Mouse (Mus musculus) forebrain, postnatal 0 days (tissue): ENCODE data around the gene Olfr539. TPM values are rescaled to one million over a fixed set of nuclear protein-coding genes. Genes with fewer than 3 reads are reported as not detected.
"Not testable (repeated sequence)": the region's sequence is repeated elsewhere in the genome, so short reads cannot be mapped to it uniquely, and the experiment has no call there.

Experiments
- ATAC-seq: fragments of 200-750 bp; cut with Nextera tagmentation; 2 replicates; pipeline ENCODE4 v1.8.0; 2017; ENCODE audit warnings: mild to moderate bottlenecking, moderate library complexity
- DNase-seq: peaks from one replicate; pipeline ENCODE4 v3.0.0-alpha.2; 2015
- H3K27ac ChIP-seq: fragments of 300-500 bp; sonication (generic); 2 replicates; pipeline ENCODE4 v1.5.1; 2014; ENCODE audit warnings: low read depth, mild to moderate bottlenecking, antibody characterized with exemption, low read length, moderate library complexity, mixed read lengths
- H3K27me3 ChIP-seq: fragments of 300-500 bp; sonication (generic); 2 replicates; pipeline ENCODE4 v1.6.1; 2014; ENCODE audit warnings: mild to moderate bottlenecking, low read length, mixed read lengths; ENCODE audit not compliant: insufficient read depth
- H3K36me3 ChIP-seq: fragments of 300-500 bp; sonication (generic); 2 replicates; pipeline ENCODE4 v1.6.1; 2014; ENCODE audit warnings: mild to moderate bottlenecking, moderate library complexity; ENCODE audit not compliant: insufficient read depth
- H3K4me1 ChIP-seq: fragments of 300-500 bp; sonication (generic); 2 replicates; pipeline ENCODE4 v1.6.1; 2014; ENCODE audit warnings: antibody characterized with exemption; ENCODE audit not compliant: insufficient read depth
- H3K4me2 ChIP-seq: fragments of 300-500 bp; sonication (generic); 2 replicates; pipeline ENCODE4 v1.6.1; 2014; ENCODE audit warnings: low read depth, mild to moderate bottlenecking, moderate library complexity
- H3K4me3 ChIP-seq: fragments of 300-500 bp; sonication (generic); 2 replicates; pipeline ENCODE4 v1.5.1; 2014; ENCODE audit warnings: low read depth, low read length, mixed read lengths
- H3K9ac ChIP-seq: fragments of 300-500 bp; sonication (generic); 2 replicates; pipeline ENCODE4 v1.6.1; 2014; ENCODE audit warnings: mild to moderate bottlenecking
- H3K9me3 ChIP-seq: fragments of 300-500 bp; sonication (generic); 2 replicates; pipeline ENCODE4 v1.6.1; 2016; ENCODE audit warnings: low read length
- CTCF ChIP-seq: sonication (generic); IDR thresholded peaks from 2 replicates; pipeline ENCODE4 v1.5.1; 2016; ENCODE audit warnings: antibody characterized with exemption, control low read depth, low read depth
- WGBS: fragments of 180-500 bp; shearing (Covaris S2); extraction: QIAGEN DNeasy Blood & Tissue Kit; methylation state at CpG from one replicate; pipeline ENCODE4 v1.1.7; 2014; 5-methylcytosine and 5-hydroxymethylcytosine counted together
- polyA plus RNA-seq: library from polyadenylated mRNA; unstranded; fragments of >200 nt; fragmentation: Nextera tagmentation; extraction: Ambion mirVana; gene quantifications from 2 replicates; pipeline ENCODE4 v1.2.1, GENCODE M21; 2015
- total RNA-seq: library from RNA; depleted of rRNA; stranded (reverse); fragments of >200 nt; gene quantifications from 2 replicates; pipeline ENCODE4 v1.2.3, GENCODE M21; 2014; rRNA removed

The Olfr539 gene
- total RNA-seq = under 0.01 TPM in 2 replicates
- 0.05 TPM in 1 of 2 replicates, not detected in the other for polyA plus RNA-seq

DNA sequence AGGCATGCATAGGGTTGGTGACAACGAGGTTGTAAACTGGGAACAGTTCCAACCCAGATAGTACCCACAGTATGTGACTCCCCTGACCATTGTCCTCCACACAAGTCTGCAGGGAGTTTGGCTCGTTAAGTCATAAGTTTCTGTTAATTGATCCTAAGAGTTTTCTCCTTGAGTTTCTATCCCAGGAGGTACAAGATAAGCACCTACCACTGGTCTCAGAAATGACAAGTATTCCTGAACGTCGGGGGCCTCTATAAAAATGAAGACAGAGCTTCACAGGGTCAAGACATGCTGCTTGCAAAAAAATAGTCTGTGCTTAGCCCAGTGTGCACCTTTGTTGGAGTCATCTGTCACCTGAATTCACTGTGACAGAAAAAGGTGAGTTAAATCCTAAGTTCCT, at the start of gene Olfr539:
TSS of gene Olfr539 (plus strand) at position 301 of the 400 bp plus-strand sequence.
- WGBS = 61% methylated on average over 4 of the region's 4 CpGs
- ATAC-seq = no peak
- Histone ChIP-seq H3K4me3 (no peak within 1 kb of the TSS), H3K27me3 (no peaks in the 10 kb centered on the region), H3K4me2 (no peak within 1 kb of the TSS), H3K27ac (no peak within 1 kb of the TSS), H3K9ac (no peak within 1 kb of the TSS), H3K4me1 (no peaks in the 10 kb centered on the region), H3K36me3 (no peaks in the 10 kb centered on the region), H3K9me3 (no peaks in the 10 kb centered on the region)
- no peak for DNase-seq
- no peak for TF ChIP-seq CTCF

DNA sequence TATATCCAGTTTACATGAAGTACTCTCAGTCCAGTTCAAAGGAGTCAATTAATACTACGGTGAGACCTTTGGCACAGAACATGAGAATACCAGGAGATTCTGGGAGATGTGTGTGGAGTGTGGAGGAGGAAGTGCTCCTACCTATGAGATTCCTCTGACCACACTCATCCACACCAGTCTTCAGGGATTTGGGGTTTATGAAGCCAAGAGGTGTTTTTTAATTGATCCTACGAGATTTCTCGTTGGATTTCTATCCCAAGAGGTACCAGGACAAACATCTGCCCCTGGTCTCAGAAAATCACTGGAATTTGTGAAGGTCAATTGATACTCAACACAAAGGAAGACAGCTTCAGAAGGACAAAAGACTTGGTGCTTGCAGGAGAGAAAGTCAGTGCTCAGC, 31.1 kb upstream of the Olfr539 start, which contains the start of gene Olfr61:
TSS of gene Olfr61 (plus strand) at position 301 of the 400 bp plus-strand sequence.
- H3K36me3 ChIP-seq, H3K9ac ChIP-seq: not testable (repeated sequence)

DNA sequence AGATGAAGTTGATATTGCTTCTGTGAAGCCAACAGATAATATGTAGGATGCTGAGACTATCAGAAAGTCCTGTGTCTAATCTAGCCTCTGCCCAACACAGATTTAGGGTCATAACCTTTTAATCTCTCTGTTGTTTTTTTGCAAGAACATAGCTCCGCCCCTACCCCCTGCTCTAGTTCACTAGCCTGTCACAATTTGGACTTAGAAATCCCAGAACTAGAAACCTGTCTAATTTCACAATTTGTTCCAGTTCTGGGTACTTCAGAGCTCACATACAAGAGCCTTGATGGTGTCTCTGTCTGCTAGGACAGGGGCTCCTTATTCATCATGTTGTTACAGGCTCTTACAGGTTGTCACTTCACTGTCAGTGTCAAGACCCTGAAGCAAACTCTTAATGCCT, 29.2 kb upstream of the Olfr539 start:
- WGBS = 75% methylated on average over 1 of the region's 1 CpGs
- no peaks in the 10 kb centered on the region for H3K27me3 ChIP-seq
- no peak for ATAC-seq
- no peak overlapping the region for H3K27ac ChIP-seq
- H3K9ac ChIP-seq = no peak overlapping the region
- no peaks in the 10 kb centered on the region for H3K36me3 ChIP-seq
- H3K4me1 ChIP-seq = no peaks in the 10 kb centered on the region
- no peak for DNase-seq
- TF ChIP-seq CTCF = no peak
- H3K9me3 ChIP-seq = no peaks in the 10 kb centered on the region
- H3K4me3 ChIP-seq = no peak overlapping the region
- H3K4me2 ChIP-seq = no peak overlapping the region

More for the DNA sequence above, 31.1 kb upstream of the Olfr539 start, which contains the start of gene Olfr61:
- not testable (repeated sequence) for H3K4me1 ChIP-seq, H3K9me3 ChIP-seq, H3K4me2 ChIP-seq, H3K27ac ChIP-seq, H3K4me3 ChIP-seq, DNase-seq, H3K27me3 ChIP-seq, ATAC-seq
- WGBS = 86% methylated on average over 3 of the region's 3 CpGs

DNA sequence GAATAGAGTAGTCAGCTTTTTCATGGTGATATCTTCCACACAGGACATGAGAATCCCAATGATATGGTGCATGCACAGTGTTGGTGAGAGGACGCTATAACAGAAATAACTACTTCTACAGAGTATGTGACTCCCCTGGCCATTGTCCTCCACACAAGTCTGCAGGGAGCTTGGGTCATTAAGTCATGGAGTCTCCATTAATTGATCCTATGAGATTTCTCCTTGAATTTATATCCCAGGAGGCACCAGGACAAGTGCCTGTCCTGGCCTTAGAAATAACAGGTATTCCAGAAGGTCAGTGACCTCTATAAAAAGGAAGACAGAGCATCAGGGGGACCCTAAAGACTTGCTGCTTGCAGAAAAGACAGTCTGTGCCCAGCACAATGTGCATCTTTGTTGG, 13.6 kb upstream of the Olfr539 start, which contains the start of gene Olfr53:
TSS of gene Olfr53 (plus strand) at position 301 of the 400 bp plus-strand sequence.
- Histone ChIP-seq H3K9ac (no peak within 1 kb of the TSS), H3K36me3 (no peaks in the 10 kb centered on the region), H3K4me2 (no peak within 1 kb of the TSS), H3K4me1 (no peaks in the 10 kb centered on the region), H3K4me3 (no peak within 1 kb of the TSS), H3K9me3 (no peaks in the 10 kb centered on the region), H3K27me3 (no peaks in the 10 kb centered on the region), H3K27ac (no peak within 1 kb of the TSS)
- no peak for TF ChIP-seq CTCF
- no peak for DNase-seq
- 88% methylated on average over 1 of the region's 1 CpGs for WGBS
- ATAC-seq = no peak

GRCm38 (mm10) chr7:140670693-140671092, 11.0 kb downstream of the Olfr539 start:
- H3K4me1 ChIP-seq, H3K4me2 ChIP-seq, ATAC-seq, H3K27ac ChIP-seq, H3K9ac ChIP-seq, H3K27me3 ChIP-seq, H3K36me3 ChIP-seq, H3K9me3 ChIP-seq, DNase-seq, H3K4me3 ChIP-seq: not testable (repeated sequence)
- WGBS = 86% methylated on average over 3 of the region's 3 CpGs

GRCm38 (mm10) chr7:140675863-140676262, 16.1 kb downstream of the Olfr539 start:
- Histone ChIP-seq H3K4me2 (0 out of 2 replicates have a peak overlapping the region, but pooled peaks have one; percentile 27), H3K9me3 (no peaks in the 10 kb centered on the region), H3K27me3 (no peaks in the 10 kb centered on the region), H3K4me3 (peak overlapping the region; percentile 9; the same call in 1 of the 2 replicates), H3K27ac (no peak overlapping the region), H3K36me3 (no peaks in the 10 kb centered on the region), H3K9ac (no peak overlapping the region), H3K4me1 (no peaks in the 10 kb centered on the region)
- WGBS = 5% methylated on average over 4 of the region's 6 CpGs
- no peak for DNase-seq
- TF ChIP-seq CTCF = no peak
- ATAC-seq = no peak

- H3K9me3 ChIP-seq, H3K9ac ChIP-seq, H3K4me2 ChIP-seq, ATAC-seq, H3K36me3 ChIP-seq, H3K4me1 ChIP-seq, H3K4me3 ChIP-seq, H3K27ac ChIP-seq, DNase-seq, H3K27me3 ChIP-seq: not testable (repeated sequence)
- 72% methylated on average over 4 of the region's 4 CpGs for WGBS
These were observed 19.9 kb downstream of the Olfr539 start for GRCm38 (mm10) chr7:140679591-140679990.

GRCm38 (mm10) chr7:140681651-140682050, 21.9 kb downstream of the Olfr539 start, which contains the start of gene Olfr45:
TSS of gene Olfr45 (plus strand) at chr7:140681951.
- Histone ChIP-seq H3K27me3 (no peaks in the 10 kb centered on the region), H3K9ac (no peak within 1 kb of the TSS), H3K36me3 (no peaks in the 10 kb centered on the region), H3K4me3 (no peak within 1 kb of the TSS), H3K4me2 (no peak within 1 kb of the TSS), H3K27ac (no peak within 1 kb of the TSS), H3K9me3 (no peaks in the 10 kb centered on the region), H3K4me1 (no peaks in the 10 kb centered on the region)
- no peak for ATAC-seq
- WGBS = 88% methylated on average over 1 of the region's 1 CpGs
- TF ChIP-seq CTCF = no peak
- no peak for DNase-seq
